Mouse (Mus musculus) stomach, postnatal 0 days (tissue): Measurements from ENCODE around the gene Gnpnat1.
A peak's percentile ranks its signal among the peaks of the same experiment; 100 is the strongest.

Experiments used
- CTCF ChIP-seq: IDR thresholded peaks from 2 replicates; pipeline ENCODE4 v1.5.1; 2016; ENCODE audit warnings: antibody characterized with exemption, low read depth, mild to moderate bottlenecking, moderate library complexity
- EP300 ChIP-seq: optimal IDR thresholded peaks from 2 replicates; pipeline ENCODE3; 2016; ENCODE audit warnings: antibody characterized with exemption

DNA sequence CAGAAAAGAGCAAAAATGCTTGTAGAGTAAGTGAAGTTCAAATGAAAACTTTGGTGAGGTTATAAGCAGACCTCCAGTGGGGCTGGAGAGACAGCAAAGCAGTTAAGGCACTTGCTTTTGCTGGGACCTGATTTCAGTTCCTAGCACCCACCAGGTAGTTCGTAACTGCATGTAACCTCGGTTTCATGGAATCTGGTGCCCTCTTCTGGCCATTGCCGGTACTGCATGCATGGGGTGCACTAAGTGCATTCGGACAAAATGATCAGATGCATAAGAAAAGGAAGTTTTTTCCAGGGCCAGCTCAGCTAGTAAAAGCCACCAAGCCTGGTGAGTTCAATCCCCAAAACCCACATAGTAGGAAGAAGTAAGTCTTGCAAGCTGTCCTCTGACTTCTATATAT is 27.3 kb upstream of the Gnpnat1 start:
- TF ChIP-seq EP300 (no peak), CTCF (peak; percentile 63)
